Mouse (Mus musculus) megakaryocyte, embryonic 14.5 days (primary cell): Measurements from ENCODE around the gene Hoxb2. TPM values are rescaled to one million over a fixed set of nuclear protein-coding genes. Genes with fewer than 3 reads are reported as not detected.

Experiments
- H3K27me3 ChIP-seq: replicated peaks from 2 replicates; pipeline ENCODE3; 2012; ENCODE audit warnings: inconsistent platforms
- H3K36me3 ChIP-seq: replicated peaks from 2 replicates; pipeline ENCODE3; 2012; ENCODE audit warnings: low read length, inconsistent platforms, mixed read lengths
- H3K4me1 ChIP-seq: 2 replicates; pipeline ENCODE4 v1.6.1; 2012; ENCODE audit warnings: inconsistent platforms
- H3K4me3 ChIP-seq: replicated peaks from 2 replicates; pipeline ENCODE3; 2012; ENCODE audit warnings: moderate library complexity, mild to moderate bottlenecking, inconsistent platforms
- H3K9me3 ChIP-seq: 2 replicates; pipeline ENCODE4 v1.6.1; 2012; ENCODE audit warnings: inconsistent platforms
- FLI1 ChIP-seq: IDR thresholded peaks from 2 replicates; pipeline ENCODE4 v1.6.1; 2012; ENCODE audit warnings: low read length, inconsistent platforms, mixed read lengths
- GATA1 ChIP-seq: IDR thresholded peaks from 3 replicates; pipeline ENCODE4 v1.6.1; 2012; ENCODE audit warnings: mixed read lengths, low read length, inconsistent platforms, borderline replicate concordance
- polyA plus RNA-seq: library from polyadenylated mRNA; stranded (reverse); fragments of >175 nt; gene quantifications from 2 replicates; pipeline ENCODE4 v1.2.3, GENCODE M21; 2012; ENCODE audit warnings: low replicate concordance; ENCODE audit not compliant: insufficient read depth

Gene Hoxb2
- polyA plus RNA-seq, 1 experiment: not detected

- Histone ChIP-seq H3K9me3 (no peaks in the 10 kb centered on the region), H3K4me3 (no peak overlapping the region), H3K36me3 (no peaks in the 10 kb centered on the region), H3K4me1 (peaks cover 5% of the 10 kb centered on the region; the same call in 1 of the 2 replicates), H3K27me3 (peaks cover 75% of the 10 kb centered on the region)
- TF ChIP-seq FLI1 (no peak), GATA1 (no peak)
Measured at GRCm38 (mm10) chr11:96363807-96364206, 13.5 kb downstream of the Hoxb2 start.

GRCm38 (mm10) chr11:96365441-96366091, 15.2 kb downstream of the Hoxb2 start, which contains the start of gene Hoxb1:
Gene Hoxb1, plus strand, starts transcription at chr11:96365752.
- H3K9me3 ChIP-seq: no peaks in the 10 kb centered on the region
- TF ChIP-seq GATA1 (no peak), FLI1 (no peak)

GRCm38 (mm10) chr11:96366092-96367041, 16.0 kb downstream of the Hoxb2 start:
- no peaks in the 10 kb centered on the region for H3K36me3 ChIP-seq
- H3K4me1 ChIP-seq: peaks cover 5% of the 10 kb centered on the region; the same call in 1 of the 2 replicates
- no peaks in the 10 kb centered on the region for H3K9me3 ChIP-seq
- H3K4me3 ChIP-seq: no peak overlapping the region
- H3K27me3 ChIP-seq: peaks cover 85% of the 10 kb centered on the region
- TF ChIP-seq FLI1: no peak
- no peak for TF ChIP-seq GATA1

More at GRCm38 (mm10) chr11:96365441-96366091, 15.2 kb downstream of the Hoxb2 start, which contains the start of gene Hoxb1:
- no peaks in the 10 kb centered on the region for H3K36me3 ChIP-seq
- peaks cover 5% of the 10 kb centered on the region; the same call in 1 of the 2 replicates for H3K4me1 ChIP-seq
- H3K4me3 ChIP-seq: no peak within 1 kb of the TSS
- peaks cover 82% of the 10 kb centered on the region for H3K27me3 ChIP-seq

- peaks cover 82% of the 10 kb centered on the region for H3K27me3 ChIP-seq
- TF ChIP-seq GATA1 (no peak), FLI1 (no peak)
Measured at GRCm38 (mm10) chr11:96367141-96367540, 16.8 kb downstream of the Hoxb2 start.

GRCm38 (mm10) chr11:96368686-96369085, 18.4 kb downstream of the Hoxb2 start:
- H3K36me3 ChIP-seq: no peaks in the 10 kb centered on the region
- no peak for TF ChIP-seq FLI1
- no peak for TF ChIP-seq GATA1
- H3K27me3 ChIP-seq: peaks cover 85% of the 10 kb centered on the region
- H3K4me3 ChIP-seq: no peak overlapping the region
- H3K4me1 ChIP-seq: peaks cover 5% of the 10 kb centered on the region; the same call in 1 of the 2 replicates
- no peaks in the 10 kb centered on the region for H3K9me3 ChIP-seq

More at GRCm38 (mm10) chr11:96367141-96367540, 16.8 kb downstream of the Hoxb2 start:
- H3K36me3 ChIP-seq: no peaks in the 10 kb centered on the region
- no peaks in the 10 kb centered on the region for H3K9me3 ChIP-seq
- H3K4me1 ChIP-seq: peaks cover 5% of the 10 kb centered on the region; the same call in 1 of the 2 replicates
- H3K4me3 ChIP-seq: no peak overlapping the region

- H3K9me3 ChIP-seq: no peaks in the 10 kb centered on the region
- H3K27me3 ChIP-seq: peaks cover 84% of the 10 kb centered on the region
- H3K4me1 ChIP-seq: peaks cover 5% of the 10 kb centered on the region; the same call in 1 of the 2 replicates
- H3K36me3 ChIP-seq: no peaks in the 10 kb centered on the region
- no peak for TF ChIP-seq GATA1
- TF ChIP-seq FLI1: no peak
- H3K4me3 ChIP-seq: no peak overlapping the region
Measured at GRCm38 (mm10) chr11:96369140-96369539, 18.8 kb downstream of the Hoxb2 start.

GRCm38 (mm10) chr11:96371726-96372125, 21.4 kb downstream of the Hoxb2 start:
- Histone ChIP-seq H3K9me3 (no peaks in the 10 kb centered on the region), H3K36me3 (no peaks in the 10 kb centered on the region), H3K27me3 (peaks cover 79% of the 10 kb centered on the region), H3K4me3 (no peak overlapping the region), H3K4me1 (no peaks in the 10 kb centered on the region)
- no peak for TF ChIP-seq FLI1
- TF ChIP-seq GATA1: no peak

- no peak for TF ChIP-seq GATA1
- no peak for TF ChIP-seq FLI1
Measured at GRCm38 (mm10) chr11:96372519-96372918, 22.2 kb downstream of the Hoxb2 start.

GRCm38 (mm10) chr11:96374810-96375209, 24.5 kb downstream of the Hoxb2 start:
- TF ChIP-seq FLI1: no peak
- TF ChIP-seq GATA1: no peak
- Histone ChIP-seq H3K27me3 (peaks cover 57% of the 10 kb centered on the region), H3K4me1 (no peaks in the 10 kb centered on the region), H3K9me3 (no peaks in the 10 kb centered on the region), H3K36me3 (no peaks in the 10 kb centered on the region), H3K4me3 (no peak overlapping the region)

More at GRCm38 (mm10) chr11:96372519-96372918, 22.2 kb downstream of the Hoxb2 start:
- Histone ChIP-seq H3K36me3 (no peaks in the 10 kb centered on the region), H3K9me3 (no peaks in the 10 kb centered on the region), H3K4me3 (no peak overlapping the region), H3K27me3 (peaks cover 72% of the 10 kb centered on the region), H3K4me1 (no peaks in the 10 kb centered on the region)

- no peaks in the 10 kb centered on the region for H3K36me3 ChIP-seq
- no peaks in the 10 kb centered on the region for H3K9me3 ChIP-seq
- no peak overlapping the region for H3K4me3 ChIP-seq
- H3K4me1 ChIP-seq: no peaks in the 10 kb centered on the region
- TF ChIP-seq GATA1 (no peak), FLI1 (no peak)
- H3K27me3 ChIP-seq: peaks cover 54% of the 10 kb centered on the region
Measured at GRCm38 (mm10) chr11:96383381-96383780, 33.1 kb downstream of the Hoxb2 start.
